Mouse (Mus musculus) splenic B cell, adult 2 months (primary cell): Measurements from ENCODE around the gene Cdc34.

Experiments
- DNase-seq: peaks from one replicate; pipeline ENCODE4 v3.0.0-alpha.2; 2011; ENCODE audit warnings: low read depth, low spot score
- H3K27me3 ChIP-seq: 2 replicates; pipeline ENCODE4 v1.6.1; 2012; ENCODE audit warnings: mild to moderate bottlenecking, low read length, moderate library complexity, mixed read lengths; ENCODE audit not compliant: control insufficient read depth, poor library complexity, insufficient read depth, severe bottlenecking
- H3K36me3 ChIP-seq: 2 replicates; pipeline ENCODE4 v1.6.1; 2012; ENCODE audit warnings: mild to moderate bottlenecking, low read length, moderate library complexity, mixed read lengths; ENCODE audit not compliant: control insufficient read depth, poor library complexity, insufficient read depth, severe bottlenecking

The Cdc34 gene

DNA sequence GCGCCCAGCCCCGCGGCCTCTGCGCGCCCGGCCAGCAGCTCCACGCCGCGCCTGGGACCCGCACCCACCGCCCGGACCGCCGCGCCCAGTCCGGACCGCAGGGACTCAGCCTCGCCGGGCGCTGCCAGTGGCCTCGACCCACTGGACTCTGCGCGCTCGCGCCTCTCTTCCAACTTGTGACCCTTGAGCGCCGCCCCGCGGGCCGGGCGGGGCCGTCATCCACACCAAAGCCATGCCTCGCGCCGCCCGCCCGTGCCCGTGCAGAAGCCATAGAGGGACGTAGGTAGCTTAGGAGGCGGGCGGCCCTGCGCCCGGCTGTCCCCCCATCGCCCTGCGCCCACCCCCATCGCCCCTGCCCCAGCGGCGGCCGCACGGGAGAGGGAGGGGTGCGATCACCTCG lies 53.4 kb downstream of the Cdc34 start:
- Histone ChIP-seq H3K36me3 (peaks cover 22% of the 10 kb centered on the region), H3K27me3 (no peaks in the 10 kb centered on the region)
- no peak for DNase-seq

DNA sequence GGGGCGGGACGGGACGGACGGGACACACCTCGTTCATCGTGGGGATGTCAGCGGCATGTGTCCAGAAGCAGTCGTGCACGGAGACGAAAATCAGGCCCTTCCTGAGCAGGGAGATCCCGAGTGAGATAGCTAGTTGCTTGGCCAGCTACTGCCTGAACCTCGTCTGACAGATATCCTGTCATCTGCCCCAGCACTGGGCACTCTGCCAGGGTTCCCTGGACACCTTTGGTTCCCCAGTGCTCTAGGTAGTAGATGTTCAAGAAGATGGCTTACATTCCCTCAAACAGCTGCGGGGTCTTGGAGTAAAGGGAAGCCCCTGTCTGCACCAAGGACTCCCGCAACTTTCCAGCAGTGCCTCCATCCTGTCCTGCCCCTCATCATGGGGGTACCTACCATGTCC lies 54.7 kb downstream of the Cdc34 start:
- H3K27me3 ChIP-seq, result no peaks in the 10 kb centered on the region
- no peak for DNase-seq
- peaks cover 26% of the 10 kb centered on the region for H3K36me3 ChIP-seq
